Mouse (Mus musculus) thymus, adult 2 months (tissue): ENCODE data around the gene Zfp36. TPM values are rescaled to one million over a fixed set of nuclear protein-coding genes. Genes with fewer than 3 reads are reported as not detected.
A peak's percentile ranks its signal among the peaks of the same experiment; 100 is the strongest.

Experiments used
- DNase-seq: peaks from one replicate; pipeline ENCODE4 v3.0.0; 2021
- H3K27ac ChIP-seq: fragments of 200-500 bp; 2 replicates; pipeline ENCODE4 v1.5.1; 2012; ENCODE audit warnings: low read length, control low read depth; ENCODE audit not compliant: control insufficient read depth, insufficient read depth
- H3K27me3 ChIP-seq: fragments of 200-500 bp; 2 replicates; pipeline ENCODE4 v1.6.1; 2012; ENCODE audit warnings: mild to moderate bottlenecking, low read length, moderate library complexity, mixed read lengths; ENCODE audit not compliant: control insufficient read depth, insufficient read depth
- H3K36me3 ChIP-seq: fragments of 200-500 bp; 2 replicates; pipeline ENCODE4 v1.6.1; 2012; ENCODE audit warnings: mild to moderate bottlenecking, low read length, moderate library complexity; ENCODE audit not compliant: control insufficient read depth, insufficient read depth
- H3K4me1 ChIP-seq: fragments of 200-500 bp; replicated peaks from 2 replicates; pipeline ENCODE4 v1.6.1; 2012; ENCODE audit warnings: low read length; ENCODE audit not compliant: control insufficient read depth, insufficient read depth
- H3K4me3 ChIP-seq: fragments of 200-500 bp; 2 replicates; pipeline ENCODE4 v1.5.1; 2012; ENCODE audit warnings: mild to moderate bottlenecking, low read length, control low read depth, moderate library complexity; ENCODE audit not compliant: control insufficient read depth, insufficient read depth
- CTCF ChIP-seq: fragments of 200-500 bp; IDR thresholded peaks from 2 replicates; pipeline ENCODE4 v1.5.1; 2012; ENCODE audit warnings: mild to moderate bottlenecking, control low read depth, low read length, moderate library complexity, borderline replicate concordance; ENCODE audit not compliant: control insufficient read depth, poor library complexity, insufficient read depth; ENCODE audit errors: extremely low read depth
- POLR2A ChIP-seq: fragments of 200-500 bp; IDR thresholded peaks from 2 replicates; pipeline ENCODE4 v1.6.1; 2012; ENCODE audit warnings: mild to moderate bottlenecking, low read length, control low read depth, moderate library complexity; ENCODE audit not compliant: control insufficient read depth, poor library complexity, insufficient read depth; ENCODE audit errors: extremely low read depth
- WGBS: fragments of 180-500 bp; shearing (Covaris S2); methylation state at CpG from one replicate; pipeline ENCODE4 v1.1.7; 2018; 5-methylcytosine and 5-hydroxymethylcytosine counted together
- polyA plus RNA-seq: library from polyadenylated mRNA; depleted of rRNA; stranded (reverse); fragments of >200 nt; gene quantifications from 2 replicates; pipeline ENCODE4 v1.2.3, GENCODE M21; 2012

The Zfp36 gene
- polyA plus RNA-seq, 1 experiment, result 152 TPM

- DNase-seq, result no peak
- peaks cover 46% of the 10 kb centered on the region for H3K4me1 ChIP-seq
- H3K27me3 ChIP-seq, result no peaks in the 10 kb centered on the region
- no peak for TF ChIP-seq CTCF
- TF ChIP-seq POLR2A, result no peak
- peak overlapping the region; percentile 99 for H3K27ac ChIP-seq
- peak overlapping the region; percentile 60 for H3K4me3 ChIP-seq
- peaks cover 13% of the 10 kb centered on the region for H3K36me3 ChIP-seq
- WGBS, result 58% methylated on average over 10 of the region's 10 CpGs
These were observed 5.4 kb downstream of the Zfp36 start for GRCm38 (mm10) chr7:28374647-28375046.

GRCm38 (mm10) chr7:28373891-28374495, 6.1 kb downstream of the Zfp36 start:
- TF ChIP-seq CTCF (no peak), POLR2A (no peak)
- Histone ChIP-seq H3K4me1 (peaks cover 47% of the 10 kb centered on the region), H3K27me3 (no peaks in the 10 kb centered on the region), H3K36me3 (peaks cover 13% of the 10 kb centered on the region), H3K4me3 (no peak overlapping the region), H3K27ac (peak overlapping the region; percentile 99)
- WGBS, result 71% methylated on average over 7 of the region's 7 CpGs
- no peak for DNase-seq

- DNase-seq, result peak; percentile 78
- TF ChIP-seq POLR2A, result no peak
- TF ChIP-seq CTCF, result no peak
- H3K27ac ChIP-seq, result peak overlapping the region; percentile 84
- no peaks in the 10 kb centered on the region for H3K27me3 ChIP-seq
- H3K36me3 ChIP-seq, result peaks cover 11% of the 10 kb centered on the region
- peak overlapping the region; percentile 97 for H3K4me3 ChIP-seq
- under 1% methylated on average over 9 of the region's 9 CpGs for WGBS
- peaks cover 47% of the 10 kb centered on the region for H3K4me1 ChIP-seq
These were observed 6.9 kb downstream of the Zfp36 start for GRCm38 (mm10) chr7:28373131-28373581.

DNA sequence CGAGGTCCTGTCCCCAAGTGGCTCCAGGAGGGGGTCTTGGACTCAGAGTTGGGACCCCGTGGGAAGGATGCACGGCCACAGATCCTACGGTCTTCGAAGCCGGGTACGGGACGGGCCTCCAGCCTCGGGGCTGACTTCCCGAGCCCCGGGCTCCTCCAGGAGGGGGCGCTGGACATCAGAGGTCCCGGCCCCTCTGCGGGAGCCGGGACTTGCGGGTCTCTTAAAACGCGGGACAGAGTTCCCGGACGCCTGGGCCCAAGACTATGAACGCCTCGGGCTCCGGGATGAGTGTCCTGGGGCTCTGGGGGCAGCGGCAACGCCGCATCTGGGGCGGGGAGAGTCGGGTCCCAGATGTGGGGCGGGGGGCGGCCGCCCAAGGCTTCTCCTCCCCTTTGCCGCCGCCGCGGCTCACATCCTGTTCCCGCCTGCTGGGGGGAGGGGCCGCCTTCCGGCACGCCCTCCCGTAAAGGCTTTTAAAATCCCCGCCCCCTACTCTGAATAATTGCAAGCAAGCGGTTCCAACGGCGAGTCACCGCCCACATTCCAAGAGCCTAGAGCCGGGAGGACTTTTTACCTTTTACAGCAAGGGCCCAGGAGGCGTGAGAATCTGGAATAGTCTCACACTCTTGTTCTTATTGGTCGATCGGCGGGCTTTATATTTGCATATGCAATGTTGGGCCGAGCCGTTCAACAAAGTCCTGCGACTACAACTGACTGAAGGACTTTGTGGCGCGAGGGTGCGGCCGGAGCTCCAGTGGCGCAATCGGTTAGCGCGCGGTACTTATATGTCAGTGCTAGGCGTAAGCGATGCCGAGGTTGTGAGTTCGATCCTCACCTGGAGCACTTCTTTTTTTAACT, 7.6 kb downstream of the Zfp36 start, which contains the start of gene Plekhg2:
Gene Plekhg2, minus strand, starts transcription at position 349 of the 858 bp plus-strand sequence.
- peak; percentile 97 for TF ChIP-seq CTCF
- peak; percentile 51 for TF ChIP-seq POLR2A
- Histone ChIP-seq H3K27ac (peak within 1 kb of the TSS; percentile 84), H3K27me3 (no peaks in the 10 kb centered on the region), H3K4me3 (peak within 1 kb of the TSS; percentile 97), H3K4me1 (peaks cover 43% of the 10 kb centered on the region), H3K36me3 (peaks cover 5% of the 10 kb centered on the region)
- WGBS, result under 1% methylated on average over 62 of the region's 66 CpGs
- peak; percentile 96 for DNase-seq

GRCm38 (mm10) chr7:28371514-28371989, 8.5 kb downstream of the Zfp36 start:
- no peaks in the 10 kb centered on the region for H3K27me3 ChIP-seq
- TF ChIP-seq CTCF, result no peak
- peak; percentile 64; the same call in 1 of the 2 replicates for TF ChIP-seq POLR2A
- under 1% methylated on average over 42 of the region's 43 CpGs for WGBS
- peaks cover 8% of the 10 kb centered on the region; the same call in 1 of the 2 replicates for H3K36me3 ChIP-seq
- peak overlapping the region; percentile 97 for H3K4me3 ChIP-seq
- DNase-seq, result peak; percentile 83
- H3K27ac ChIP-seq, result peak overlapping the region; percentile 81
- peaks cover 39% of the 10 kb centered on the region for H3K4me1 ChIP-seq

- 25% methylated on average over 11 of the region's 11 CpGs for WGBS
- Histone ChIP-seq H3K27ac (peak overlapping the region; percentile 81), H3K4me3 (peak overlapping the region; percentile 97), H3K27me3 (no peaks in the 10 kb centered on the region), H3K36me3 (peaks cover 8% of the 10 kb centered on the region; the same call in 1 of the 2 replicates), H3K4me1 (peaks cover 35% of the 10 kb centered on the region)
- no peak for TF ChIP-seq POLR2A
- no peak for TF ChIP-seq CTCF
- no peak for DNase-seq
These were observed 9.0 kb downstream of the Zfp36 start for GRCm38 (mm10) chr7:28370977-28371513.

GRCm38 (mm10) chr7:28370051-28370450, 10.0 kb downstream of the Zfp36 start:
- peaks cover 14% of the 10 kb centered on the region for H3K36me3 ChIP-seq

More at GRCm38 (mm10) chr7:28370051-28370450, 10.0 kb downstream of the Zfp36 start:
- Histone ChIP-seq H3K27ac (no peak overlapping the region), H3K27me3 (no peaks in the 10 kb centered on the region), H3K4me1 (peaks cover 34% of the 10 kb centered on the region), H3K4me3 (no peak overlapping the region)
- WGBS, result 95% methylated on average over 14 of the region's 14 CpGs
- no peak for TF ChIP-seq POLR2A
- TF ChIP-seq CTCF, result no peak
- DNase-seq, result no peak
